Comparison of ENCODE assay signal across 28 mouse cellular contexts in genomic region chr4:42872151-42872550, GRCm38 (mm10). TPM values are rescaled to one million over a fixed set of nuclear protein-coding genes. Genes with fewer than 3 reads are reported as not detected.
"Had no signal": no experiment of that assay in that cellular context is flagged by ENCODE, and none has a peak within 500 bp of the region (broad histone marks: within the 10 kb centered on the region; RNA-seq: fewer than 3 reads in every experiment).

No protein-coding gene starts in this region.

- H3K27ac ChIP-seq: layer of hippocampus, adult 2 months; liver, embryonic 14.5 days; lung, embryonic 15.5 days; midbrain, embryonic 10.5 days; midbrain, embryonic 13.5 days; neural tube, embryonic 13.5 days; stomach, embryonic 15.5 days had no signal

- H3K4me3 ChIP-seq: layer of hippocampus, adult 2 months; lung, embryonic 15.5 days; megakaryocyte, embryonic 14.5 days; midbrain, embryonic 10.5 days; midbrain, embryonic 13.5 days; myocyte; neural tube, embryonic 13.5 days; stomach, embryonic 15.5 days had no signal

- H3K4me2 ChIP-seq: lung, embryonic 15.5 days; midbrain, embryonic 13.5 days; neural tube, embryonic 13.5 days; stomach, embryonic 15.5 days had no signal

- DNase-seq: kidney, adult 18-20 months; kidney, adult 9 months; kidney, postnatal 25 days; layer of hippocampus, adult 9-11 months; lung, adult 18-20 months; lung, postnatal 10 days; lung, postnatal 36 days; retina, postnatal 1 day; right cerebral cortex, postnatal 25 days; spleen, adult 18-20 months; thymus, postnatal 36 days had no signal

- ATAC-seq: midbrain, embryonic 13.5 days; midbrain, embryonic 16.5 days had no signal

- H3K36me3 ChIP-seq: lung, embryonic 15.5 days; midbrain, embryonic 10.5 days; midbrain, embryonic 13.5 days; neural tube, embryonic 13.5 days; stomach, embryonic 15.5 days had no signal

- H3K27me3 ChIP-seq: lung, embryonic 15.5 days; midbrain, embryonic 13.5 days; neural tube, embryonic 13.5 days; stomach, embryonic 15.5 days had no signal

- H3K9me3 ChIP-seq: lung, embryonic 15.5 days; megakaryocyte, embryonic 14.5 days; midbrain, embryonic 10.5 days; midbrain, embryonic 13.5 days; neural tube, embryonic 13.5 days; stomach, embryonic 15.5 days had no signal

- H3K9ac ChIP-seq: liver, embryonic 14.5 days; lung, embryonic 15.5 days; midbrain, embryonic 13.5 days; neural tube, embryonic 13.5 days; stomach, embryonic 15.5 days had no signal

- H3K4me1 ChIP-seq: lung, embryonic 15.5 days; megakaryocyte, embryonic 14.5 days; midbrain, embryonic 10.5 days; midbrain, embryonic 13.5 days; neural tube, embryonic 13.5 days; stomach, embryonic 15.5 days had no signal

RNA-seq across cellular contexts. Expression of gene Fam205c, which starts 1.9 kb away (rescaled TPM):
- polyA plus RNA-seq: large intestine, adult 2 months; limb, embryonic 11.5 days; limb, embryonic 14.5 days; liver, adult 2 months; myocyte; urinary bladder, adult 2 months had no signal

RNA-seq across cellular contexts. Expression of gene Gm12394, which starts 15.6 kb away (rescaled TPM):
- polyA plus RNA-seq: large intestine, adult 2 months; limb, embryonic 11.5 days; liver, adult 2 months; myocyte; stomach, embryonic 15.5 days; urinary bladder, adult 2 months had no signal

RNA-seq across cellular contexts. Expression of gene Fam205a1, which starts 18.5 kb away (rescaled TPM):
- polyA plus RNA-seq: kidney, embryonic 16.5 days; liver, adult 2 months; lung, embryonic 15.5 days; midbrain, embryonic 10.5 days; midbrain, embryonic 13.5 days; myocyte; stomach, embryonic 15.5 days; thymus, postnatal 0 days had no signal

RNA-seq across cellular contexts. Expression of gene Phf24, which starts 44.3 kb away (rescaled TPM):
- polyA plus RNA-seq: myocyte had no signal
